Mouse (Mus musculus) intestine, embryonic 15.5 days (tissue): Measurements from ENCODE around the gene Fxr2. TPM values are rescaled to one million over a fixed set of nuclear protein-coding genes. Genes with fewer than 3 reads are reported as not detected.
"Not testable (repeated sequence)": the region's sequence is repeated elsewhere in the genome, so short reads cannot be mapped to it uniquely, and the experiment has no call there.

ENCODE experiments used
- ATAC-seq: fragments of 200-750 bp; cut with Nextera tagmentation; 2 replicates; pipeline ENCODE4 v1.8.0; 2017; ENCODE audit warnings: moderate TSS enrichment, moderate library complexity
- H3K27ac ChIP-seq: fragments of 300-500 bp; sonication (generic); 2 replicates; pipeline ENCODE4 v1.5.1; 2015; ENCODE audit warnings: mild to moderate bottlenecking, inconsistent platforms
- H3K27me3 ChIP-seq: fragments of 300-500 bp; sonication (generic); replicated peaks from 2 replicates; pipeline ENCODE4 v1.6.1; 2015; ENCODE audit warnings: inconsistent platforms
- H3K36me3 ChIP-seq: fragments of 300-500 bp; sonication (generic); 2 replicates; pipeline ENCODE4 v1.6.1; 2015; ENCODE audit warnings: inconsistent platforms
- H3K4me1 ChIP-seq: fragments of 300-500 bp; sonication (generic); replicated peaks from 2 replicates; pipeline ENCODE4 v1.6.1; 2015; ENCODE audit warnings: inconsistent platforms
- H3K4me2 ChIP-seq: fragments of 300-500 bp; sonication (generic); replicated peaks from 2 replicates; pipeline ENCODE4 v1.6.1; 2015; ENCODE audit warnings: mild to moderate bottlenecking, inconsistent platforms
- H3K4me3 ChIP-seq: fragments of 300-500 bp; sonication (generic); replicated peaks from 2 replicates; pipeline ENCODE4 v1.5.1; 2015; ENCODE audit warnings: inconsistent platforms
- H3K9ac ChIP-seq: fragments of 300-500 bp; sonication (generic); 2 replicates; pipeline ENCODE4 v1.6.1; 2015; ENCODE audit warnings: inconsistent platforms
- H3K9me3 ChIP-seq: fragments of 300-500 bp; sonication (generic); 2 replicates; pipeline ENCODE4 v1.6.1; 2016; ENCODE audit warnings: inconsistent platforms
- WGBS: fragments of 180-500 bp; shearing (Covaris S2); methylation state at CpG from one replicate; pipeline ENCODE4 v1.1.7; 2015; 5-methylcytosine and 5-hydroxymethylcytosine counted together
- microRNA counts: library from miRNA; unstranded; fragments of <30 nt; microRNA quantifications from one replicate; lab custom pipeline; 2016
- polyA plus RNA-seq: library from polyadenylated mRNA; unstranded; fragments of >200 nt; fragmentation: Nextera tagmentation; extraction: Ambion mirVana; gene quantifications from 2 replicates; pipeline ENCODE4 v1.2.1, GENCODE M21; 2015

Fxr2 gene
- polyA plus RNA-seq, 1 experiment from 2014 or later = 15.6 TPM

- peak overlapping the region; percentile 60 for H3K4me3 ChIP-seq
- peak overlapping the region; percentile 82; the same call in 1 of the 2 replicates for H3K27ac ChIP-seq
- peaks cover 19% of the 10 kb centered on the region for H3K4me1 ChIP-seq
- no peaks in the 10 kb centered on the region for H3K27me3 ChIP-seq
- peak overlapping the region; percentile 81 for H3K9ac ChIP-seq
- H3K9me3 ChIP-seq = no peaks in the 10 kb centered on the region
- H3K36me3 ChIP-seq = no peaks in the 10 kb centered on the region
- 20% methylated on average over 6 of the region's 6 CpGs for WGBS
- H3K4me2 ChIP-seq = peak overlapping the region; percentile 92
- 0 out of 2 replicates have a peak, but pooled peaks have one; percentile 17 for ATAC-seq
Measured at GRCm38 (mm10) chr11:69695046-69695360, 62.2 kb downstream of the Fxr2 start.

- Histone ChIP-seq H3K4me1 (peaks cover 19% of the 10 kb centered on the region), H3K27ac (peak within 1 kb of the TSS; percentile 82), H3K9ac (peak within 1 kb of the TSS; percentile 81), H3K4me2 (peak within 1 kb of the TSS; percentile 92), H3K27me3 (no peaks in the 10 kb centered on the region), H3K4me3 (peak within 1 kb of the TSS; percentile 60), H3K36me3 (no peaks in the 10 kb centered on the region), H3K9me3 (no peaks in the 10 kb centered on the region)
- 3% methylated on average over 36 of the region's 41 CpGs for WGBS
- peak; percentile 81 for ATAC-seq
Measured at GRCm38 (mm10) chr11:69695361-69696181, 62.8 kb downstream of the Fxr2 start, which contains the start of the genes Tnfsf12 and Tnfsfm13. Tnfsf12 (minus strand) TSS chr11:69695849. Tnfsfm13 (minus strand) TSS chr11:69696098.

- WGBS = 91% methylated on average over 3 of the region's 3 CpGs
- Histone ChIP-seq H3K27me3 (no peaks in the 10 kb centered on the region), H3K36me3 (no peaks in the 10 kb centered on the region), H3K27ac (no peak overlapping the region), H3K9ac (no peak overlapping the region), H3K4me3 (no peak overlapping the region), H3K4me2 (no peak overlapping the region), H3K4me1 (peaks cover 19% of the 10 kb centered on the region), H3K9me3 (no peaks in the 10 kb centered on the region)
- ATAC-seq = no peak
Measured at GRCm38 (mm10) chr11:69697396-69697795, 64.6 kb downstream of the Fxr2 start.

DNA sequence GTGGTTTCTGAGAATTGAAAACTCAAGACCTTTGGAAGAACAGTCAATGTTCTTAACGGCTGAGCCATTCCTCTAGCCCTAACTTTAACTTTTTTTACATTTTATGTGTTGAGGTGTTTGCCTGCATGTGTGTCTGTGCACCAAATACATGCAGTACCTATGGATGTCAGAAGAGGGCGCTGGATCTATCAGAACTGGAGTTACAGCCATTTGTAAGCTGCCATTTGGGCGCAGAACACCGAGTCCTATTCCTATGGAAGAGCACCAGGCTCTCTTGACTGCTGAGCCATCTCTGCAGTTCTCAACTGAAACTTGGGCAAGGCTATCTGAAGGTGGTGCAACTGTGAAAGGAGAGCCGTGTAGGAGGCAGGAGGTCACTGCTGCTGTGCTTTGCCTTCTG, 65.8 kb downstream of the Fxr2 start:
- H3K9ac ChIP-seq = no peak overlapping the region
- no peak overlapping the region for H3K4me2 ChIP-seq
- no peak overlapping the region for H3K4me3 ChIP-seq

DNA sequence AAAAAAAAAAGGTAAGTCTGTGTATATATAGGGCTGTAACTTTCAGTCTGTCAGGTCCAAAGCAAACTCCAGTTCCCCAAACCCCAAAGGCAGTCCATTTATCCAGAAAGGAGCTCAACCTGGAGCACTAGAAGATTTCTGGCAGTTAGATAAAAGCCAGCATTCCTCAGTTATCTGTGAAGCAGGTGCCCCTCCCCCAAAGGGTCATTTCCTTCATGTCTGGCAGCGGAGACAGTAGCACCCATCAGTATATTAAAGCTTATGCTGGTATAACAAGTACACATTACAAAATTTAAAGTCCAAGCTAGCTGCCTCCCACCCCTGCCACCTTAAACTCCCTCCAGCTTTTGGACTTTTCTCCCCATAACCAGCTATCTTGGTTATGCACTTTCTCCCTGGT, 66.8 kb downstream of the Fxr2 start:
- Histone ChIP-seq H3K36me3 (no peaks in the 10 kb centered on the region), H3K9me3 (no peaks in the 10 kb centered on the region), H3K27me3 (no peaks in the 10 kb centered on the region), H3K4me2 (no peak overlapping the region), H3K27ac (no peak overlapping the region), H3K4me3 (no peak overlapping the region), H3K9ac (no peak overlapping the region), H3K4me1 (peaks cover 11% of the 10 kb centered on the region)
- ATAC-seq = no peak
- 16% methylated on average over 1 of the region's 1 CpGs for WGBS

More for the DNA sequence above, 65.8 kb downstream of the Fxr2 start:
- Histone ChIP-seq H3K27ac (no peak overlapping the region), H3K36me3 (no peaks in the 10 kb centered on the region), H3K4me1 (peaks cover 12% of the 10 kb centered on the region), H3K9me3 (no peaks in the 10 kb centered on the region), H3K27me3 (no peaks in the 10 kb centered on the region)
- no peak for ATAC-seq
- 72% methylated on average over 5 of the region's 5 CpGs for WGBS

DNA sequence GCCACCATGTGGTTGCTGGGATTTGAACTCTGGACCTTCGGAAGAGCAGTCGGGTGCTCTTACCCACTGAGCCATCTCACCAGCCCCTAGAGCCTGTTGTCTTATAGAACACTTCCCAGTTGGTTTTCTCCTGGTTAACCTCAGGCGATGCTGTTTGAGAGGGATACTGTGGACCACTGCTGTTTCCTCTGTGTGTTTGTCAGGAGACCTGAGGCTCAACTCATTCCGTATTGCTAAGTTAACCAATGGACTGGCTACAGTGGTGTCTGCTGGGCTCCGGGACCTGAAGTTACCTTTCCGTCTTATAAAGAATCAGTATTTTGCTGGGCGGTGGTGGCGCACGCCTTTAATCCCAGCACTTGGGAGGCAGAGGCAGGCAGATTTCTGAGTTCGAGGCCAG, 70.1 kb downstream of the Fxr2 start:
- not testable (repeated sequence) for H3K4me1 ChIP-seq, H3K27me3 ChIP-seq, ATAC-seq, H3K9me3 ChIP-seq, H3K27ac ChIP-seq, H3K36me3 ChIP-seq, H3K9ac ChIP-seq, H3K4me3 ChIP-seq, H3K4me2 ChIP-seq
- WGBS = 95% methylated on average over 10 of the region's 10 CpGs

MicroRNAs encoded within 50 kb of the gene (microRNA counts, 519-probe panel; counts per million panel counts)
- microRNA mmu-miR-1934 (lab: Ali Mortazavi, UCI) (97.1 counts per million, percentile 29 among the panel's probes with 10 or more counts), microRNA mmu-miR-467f (lab: Ali Mortazavi, UCI) (2,297 counts per million, percentile 59 among the panel's probes with 10 or more counts)

Other genes with a start within 250 kb of the Fxr2 start
- 154 and 182 TPM in 2 replicates for gene Naa38, start 237.5 kb upstream of the Fxr2 start, polyA plus RNA-seq
- gene Cyb5d1, start 237.4 kb upstream of the Fxr2 start, polyA plus RNA-seq = 22.7 and 24.8 TPM in 2 replicates
- 30.7 and 32.1 TPM in 2 replicates for gene Tmem88, start 234.8 kb upstream of the Fxr2 start, polyA plus RNA-seq
- 23.7 and 24.3 TPM in 2 replicates for gene Kdm6b, start 219.3 kb upstream of the Fxr2 start, polyA plus RNA-seq
- 0.77 and 0.87 TPM in 2 replicates for gene Dnah2, start 83.9 kb upstream of the Fxr2 start, polyA plus RNA-seq
- 9.8 and 10.2 TPM in 2 replicates for gene Efnb3, start 72.8 kb upstream of the Fxr2 start, polyA plus RNA-seq
- 25.1 and 25.6 TPM in 2 replicates for gene Wrap53, start 52.7 kb upstream of the Fxr2 start, polyA plus RNA-seq
- 140 and 143 TPM in 2 replicates for gene Trp53, start 52.6 kb upstream of the Fxr2 start, polyA plus RNA-seq
- gene Atp1b2, start 27.0 kb upstream of the Fxr2 start, polyA plus RNA-seq = 5.8 and 6.8 TPM in 2 replicates
- gene Shbg, start 15.1 kb upstream of the Fxr2 start, polyA plus RNA-seq = 0.34 and 0.43 TPM in 2 replicates
- 14.1 and 16.7 TPM in 2 replicates for gene Sat2, start 11.0 kb upstream of the Fxr2 start, polyA plus RNA-seq
- gene Sox15, start 22.3 kb downstream of the Fxr2 start, polyA plus RNA-seq = 0.20 TPM in 1 of 2 replicates, not detected in the other
- 60.9 and 63.4 TPM in 2 replicates for gene Mpdu1, start 29.7 kb downstream of the Fxr2 start, polyA plus RNA-seq
- gene Cd68, start 33.2 kb downstream of the Fxr2 start, polyA plus RNA-seq = 13.3 and 14.2 TPM in 2 replicates
- gene Eif4a1, start 39.4 kb downstream of the Fxr2 start, polyA plus RNA-seq = 517 and 559 TPM in 2 replicates
- gene Senp3, start 49.1 kb downstream of the Fxr2 start, polyA plus RNA-seq = 62.1 and 63.9 TPM in 2 replicates
- 0.33 and 0.54 TPM in 2 replicates for gene Tnfsf13, start 52.8 kb downstream of the Fxr2 start, polyA plus RNA-seq
- gene Tnfsf12, start 62.9 kb downstream of the Fxr2 start, polyA plus RNA-seq = 6.6 and 7.0 TPM in 2 replicates
- gene Tnfsfm13, start 63.1 kb downstream of the Fxr2 start, polyA plus RNA-seq = 2.6 and 3.1 TPM in 2 replicates
- 18.1 and 19.1 TPM in 2 replicates for gene Polr2a, start 125.6 kb downstream of the Fxr2 start, polyA plus RNA-seq
- gene Slc35g3, start 129.0 kb downstream of the Fxr2 start, polyA plus RNA-seq = 0.15 and 0.16 TPM in 2 replicates
- 2.3 and 2.4 TPM in 2 replicates for gene Zbtb4, start 132.9 kb downstream of the Fxr2 start, polyA plus RNA-seq
- 3.5 and 4.3 TPM in 2 replicates for gene Chrnb1, start 163.0 kb downstream of the Fxr2 start, polyA plus RNA-seq
- 1.2 and 1.4 TPM in 2 replicates for gene Fgf11, start 168.9 kb downstream of the Fxr2 start, polyA plus RNA-seq
- gene Tmem102, start 172.6 kb downstream of the Fxr2 start, polyA plus RNA-seq = 31.2 and 31.4 TPM in 2 replicates
- not detected in 2 replicates for gene Gm39566, start 182.3 kb downstream of the Fxr2 start, polyA plus RNA-seq
- not detected in 2 replicates for gene Spem2, start 185.5 kb downstream of the Fxr2 start, polyA plus RNA-seq
- 0.21 TPM in 1 of 2 replicates, not detected in the other for gene Spem1, start 189.2 kb downstream of the Fxr2 start, polyA plus RNA-seq
- gene Nlgn2, start 204.8 kb downstream of the Fxr2 start, polyA plus RNA-seq = 5.2 and 5.3 TPM in 2 replicates
- gene Tmem256, start 205.5 kb downstream of the Fxr2 start, polyA plus RNA-seq = 442 and 459 TPM in 2 replicates
- gene Plscr3, start 213.4 kb downstream of the Fxr2 start, polyA plus RNA-seq = 70.4 and 74.6 TPM in 2 replicates
- 14.4 and 16.4 TPM in 2 replicates for gene Tnk1, start 225.7 kb downstream of the Fxr2 start, polyA plus RNA-seq
- gene Tmem95, start 245.0 kb downstream of the Fxr2 start, polyA plus RNA-seq = not detected in 2 replicates
- gene Kctd11, start 248.4 kb downstream of the Fxr2 start, polyA plus RNA-seq = 5.2 and 5.5 TPM in 2 replicates